Mouse (Mus musculus) CD4-positive, CD25-positive, alpha-beta regulatory T cell, adult 2 months (primary cell): ENCODE measurements around the gene Mcm2.
A peak's percentile ranks its signal among the peaks of the same experiment; 100 is the strongest.

Experiments
- DNase-seq: peaks from one replicate; pipeline ENCODE4 v3.0.0-alpha.2; 2012; ENCODE audit warnings: low read depth, low spot score

The Mcm2 gene

DNA sequence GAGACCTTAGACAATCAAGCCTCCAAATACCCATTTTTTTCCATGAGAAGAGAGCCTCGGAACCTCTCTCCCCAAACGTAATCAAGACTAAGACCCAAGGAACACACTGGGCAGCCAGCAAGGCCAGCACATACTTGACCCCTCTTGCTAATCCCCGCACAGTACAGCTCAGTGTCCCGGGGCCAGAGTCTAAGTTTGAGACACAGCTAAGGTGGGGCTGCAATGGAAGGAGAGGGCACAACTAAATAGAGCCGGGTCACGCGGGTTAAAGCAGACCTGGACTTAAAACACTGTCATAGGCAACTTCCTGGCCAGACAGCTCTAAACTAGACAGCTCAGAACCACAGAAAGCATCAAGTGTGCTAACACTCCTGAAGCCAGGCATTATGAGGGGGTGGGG is 7.7 kb downstream of the Mcm2 start:
- no peak for DNase-seq

DNA sequence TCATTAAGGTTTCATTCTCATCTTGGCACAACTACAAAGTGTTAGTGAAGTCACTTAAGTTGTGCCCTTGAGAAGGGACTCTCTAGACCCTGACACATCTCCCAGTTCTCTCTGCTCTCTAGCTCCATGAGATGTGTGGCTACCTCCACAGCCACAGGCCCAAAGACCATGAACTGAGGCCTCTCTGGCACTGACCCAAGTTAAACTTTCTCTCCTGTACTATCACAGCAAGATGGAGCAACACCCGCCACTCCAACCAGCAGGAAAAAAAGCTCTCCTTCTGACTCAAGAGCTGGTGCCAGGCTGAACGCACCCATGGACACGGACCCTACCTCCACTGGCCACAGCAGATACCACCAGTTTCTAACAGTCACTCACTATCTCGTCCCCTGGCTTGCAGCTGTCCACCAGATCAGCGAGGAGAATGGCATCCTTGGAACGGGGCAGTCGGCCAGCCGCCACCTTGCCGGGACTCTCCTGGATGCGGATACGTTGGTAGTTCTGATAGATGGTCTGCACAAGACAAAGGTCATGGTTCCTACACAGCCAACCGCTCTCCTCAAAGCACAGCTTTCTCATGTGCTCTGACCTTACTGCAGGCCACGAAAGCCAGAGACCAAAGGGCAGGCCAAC is 9.1 kb downstream of the Mcm2 start:
- DNase-seq = no peak

GRCm38 (mm10) chr6:88886417-88886967 is 12.1 kb downstream of the Mcm2 start:
- no peak for DNase-seq

DNA sequence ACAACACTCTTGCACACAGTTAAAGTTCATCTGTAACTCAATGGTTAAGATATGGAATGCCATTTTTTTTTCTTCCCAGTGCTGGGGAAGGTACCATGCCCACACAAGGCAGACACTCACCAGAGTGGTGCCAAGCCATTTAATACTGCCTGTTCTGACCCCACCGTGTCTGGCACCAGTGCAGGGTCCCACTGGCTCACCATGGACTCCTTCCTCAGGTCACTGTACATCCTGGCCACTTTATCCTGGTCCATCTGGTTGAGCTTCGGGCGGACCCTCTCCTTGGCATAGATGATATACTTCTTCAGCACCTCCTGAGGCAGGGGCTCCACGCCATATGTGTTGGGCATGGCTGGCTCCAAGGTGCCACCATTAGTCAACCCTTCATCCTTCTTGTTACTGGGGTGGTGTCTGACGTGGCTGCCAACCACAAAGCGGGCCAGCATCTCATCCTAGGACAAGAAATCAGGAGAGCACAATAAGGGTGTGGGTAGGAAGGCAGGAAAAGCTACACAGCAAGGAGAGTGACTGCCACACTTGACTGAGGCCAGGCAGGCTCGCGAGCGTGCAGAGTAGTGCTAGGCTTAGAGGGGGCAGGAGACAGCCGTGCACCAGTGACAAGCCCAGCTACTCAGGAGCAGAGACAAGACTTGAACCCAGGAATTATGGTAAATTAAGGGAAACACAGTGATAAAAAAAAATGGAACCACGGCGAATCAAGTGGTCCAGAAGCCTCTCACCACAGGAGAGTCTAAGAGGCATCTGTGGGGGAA is 12.8 kb downstream of the Mcm2 start:
- no peak for DNase-seq

DNA sequence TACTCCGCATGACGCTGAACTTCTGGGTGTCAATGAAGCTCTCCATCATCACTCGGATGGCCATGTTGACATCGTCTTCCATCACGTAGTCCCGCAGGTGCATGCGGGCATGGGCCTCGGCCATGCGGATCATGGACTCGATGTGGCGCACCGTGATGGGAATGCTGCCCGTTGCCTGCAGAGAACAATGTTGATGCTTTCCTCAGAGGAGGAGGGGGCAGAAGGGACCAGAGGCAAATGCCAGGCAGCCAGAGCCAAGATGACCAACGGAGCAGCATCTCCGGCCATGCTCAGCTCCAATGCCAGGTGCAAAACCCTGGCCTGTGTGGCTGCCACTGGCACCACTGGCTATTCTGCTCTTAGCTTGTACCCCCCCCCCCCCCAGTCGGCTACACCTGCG is 13.9 kb downstream of the Mcm2 start:
- no peak for DNase-seq

GRCm38 (mm10) chr6:88884195-88884594 is 14.4 kb downstream of the Mcm2 start:
- no peak for DNase-seq

- DNase-seq = no peak
These were observed 17.2 kb downstream of the Mcm2 start for GRCm38 (mm10) chr6:88881334-88881733.

DNA sequence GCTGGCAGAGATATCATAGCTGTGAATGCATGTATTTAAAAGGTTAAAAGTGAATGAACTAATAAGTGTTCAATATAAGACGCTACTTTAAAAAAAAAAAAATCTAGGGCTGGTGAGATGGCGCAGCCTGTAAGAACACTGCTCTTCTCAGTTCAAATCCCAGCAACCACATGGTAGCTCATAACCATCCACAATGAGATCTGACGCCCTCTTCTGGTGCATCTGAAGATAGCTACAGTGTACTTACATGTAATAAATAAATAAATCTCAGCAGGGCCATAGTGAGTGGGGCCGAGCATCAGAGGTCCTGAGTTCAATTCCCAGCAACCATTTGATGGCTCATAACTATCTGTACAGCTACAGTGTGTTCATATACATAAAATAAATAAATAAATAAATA is 19.1 kb downstream of the Mcm2 start:
- DNase-seq = no peak

GRCm38 (mm10) chr6:88874868-88875508 is 23.6 kb downstream of the Mcm2 start, which contains the start of gene Podxl2:
Podxl2 (minus strand) TSS chr6:88875044.
- DNase-seq = peak; percentile 20

DNA sequence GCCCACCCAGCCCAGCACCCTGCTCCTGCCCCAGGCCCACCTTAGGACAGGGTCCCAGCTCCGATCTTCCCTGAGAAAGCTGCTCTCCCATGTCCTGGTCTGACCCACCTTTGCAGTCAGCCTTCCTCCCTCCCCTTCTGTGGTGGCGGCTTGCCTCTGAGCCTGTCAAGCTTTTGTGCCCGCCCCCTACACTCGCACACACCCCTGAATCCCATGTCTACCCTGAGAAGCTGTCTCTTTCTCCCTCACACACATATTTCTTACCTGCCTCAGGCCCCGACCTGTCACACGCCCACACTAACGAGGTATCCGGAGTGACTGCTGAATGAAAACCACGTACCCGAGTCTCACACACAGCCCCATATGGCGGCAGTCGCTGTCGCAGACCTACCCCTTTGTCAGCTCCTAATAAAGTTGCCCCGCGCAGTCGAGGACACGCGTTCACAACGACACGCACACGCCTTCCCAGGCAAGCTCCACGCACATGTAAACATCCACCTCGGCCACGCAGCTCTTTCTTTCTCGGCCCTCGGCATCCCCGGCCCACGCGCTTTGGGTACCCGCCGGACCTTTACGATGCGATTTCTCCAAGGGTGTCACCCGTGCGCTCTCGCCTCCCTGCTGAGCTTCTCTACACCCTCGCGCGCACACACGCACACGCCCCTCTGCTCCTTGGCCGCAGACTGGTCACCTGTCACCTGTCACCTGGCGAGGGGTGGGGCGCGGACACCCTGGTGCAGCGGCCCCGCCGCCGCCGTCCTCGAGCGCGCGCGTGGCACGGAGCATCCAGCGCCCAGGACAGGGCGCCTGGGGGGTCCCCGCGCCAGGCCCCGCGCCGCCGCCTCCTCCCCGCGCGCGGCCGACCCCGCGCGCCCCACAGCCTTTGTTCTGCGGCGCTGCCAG is 24.4 kb downstream of the Mcm2 start:
- no peak for DNase-seq

GRCm38 (mm10) chr6:88872811-88873210 is 25.8 kb downstream of the Mcm2 start:
- DNase-seq = no peak

DNA sequence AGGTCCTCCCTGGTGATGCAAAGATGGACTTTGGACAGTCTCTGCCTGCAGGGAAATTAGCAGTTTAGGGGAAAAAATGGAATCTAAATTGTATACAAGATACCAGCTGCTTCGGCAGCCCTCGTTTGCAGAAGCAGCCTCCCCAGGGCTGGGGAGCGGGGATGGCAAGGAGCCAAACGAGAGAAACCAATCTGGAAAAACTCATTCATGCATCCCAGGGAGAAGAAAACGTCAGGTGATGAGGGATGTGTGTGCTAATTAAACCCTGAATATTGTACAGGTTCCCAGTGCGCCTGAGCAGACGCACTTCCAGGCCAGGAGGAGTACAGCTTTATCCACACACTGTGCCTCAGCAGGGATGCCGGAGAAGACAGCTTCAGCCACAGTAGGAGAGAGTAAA is 27.0 kb downstream of the Mcm2 start:
- DNase-seq = no peak

- no peak for DNase-seq
These were observed 28.0 kb downstream of the Mcm2 start for GRCm38 (mm10) chr6:88870594-88870993.

- no peak for DNase-seq
These were observed 29.1 kb downstream of the Mcm2 start for GRCm38 (mm10) chr6:88869459-88869858.

DNA sequence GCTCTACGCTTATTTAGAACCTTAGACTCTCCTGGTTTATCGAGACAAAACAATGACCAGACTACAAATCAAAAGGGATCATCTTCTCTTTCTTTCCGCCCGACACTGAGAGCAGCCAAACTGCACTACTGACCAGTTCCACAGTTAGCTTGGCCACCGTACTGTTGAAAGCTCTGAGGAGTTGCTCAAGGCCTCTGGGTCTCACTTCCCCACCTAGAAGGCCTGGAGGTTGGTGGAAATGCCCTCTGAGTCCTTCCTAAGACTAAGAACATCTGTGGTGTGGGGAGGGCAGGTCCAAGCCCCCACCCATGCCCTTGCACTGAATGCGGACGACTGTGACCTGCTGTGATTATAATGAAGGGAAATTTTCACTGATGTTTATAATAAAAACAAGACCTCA is 32.9 kb downstream of the Mcm2 start:
- no peak for DNase-seq

- peak; percentile 51 for DNase-seq
These were observed 37.7 kb downstream of the Mcm2 start for GRCm38 (mm10) chr6:88860914-88861313.

DNA sequence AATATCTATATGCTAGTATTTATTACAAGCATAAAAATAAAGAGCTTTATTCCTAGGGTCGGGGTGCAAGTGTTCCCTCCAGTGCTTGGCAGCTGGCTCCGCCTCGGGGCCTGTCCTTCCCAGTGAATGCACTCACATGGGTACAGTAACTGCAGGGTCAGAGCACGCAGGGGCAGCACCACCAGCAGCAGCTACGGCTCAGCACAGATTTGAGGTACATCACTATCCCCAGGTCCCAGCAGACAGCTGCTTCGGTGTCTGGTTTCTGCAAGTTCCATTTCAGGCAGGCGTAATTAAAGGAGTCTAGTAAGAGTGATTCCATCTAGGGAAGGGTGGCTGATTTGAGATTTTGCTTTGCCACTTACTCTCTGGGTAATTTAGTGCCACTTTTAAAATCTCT is 40.2 kb downstream of the Mcm2 start:
- no peak for DNase-seq

DNA sequence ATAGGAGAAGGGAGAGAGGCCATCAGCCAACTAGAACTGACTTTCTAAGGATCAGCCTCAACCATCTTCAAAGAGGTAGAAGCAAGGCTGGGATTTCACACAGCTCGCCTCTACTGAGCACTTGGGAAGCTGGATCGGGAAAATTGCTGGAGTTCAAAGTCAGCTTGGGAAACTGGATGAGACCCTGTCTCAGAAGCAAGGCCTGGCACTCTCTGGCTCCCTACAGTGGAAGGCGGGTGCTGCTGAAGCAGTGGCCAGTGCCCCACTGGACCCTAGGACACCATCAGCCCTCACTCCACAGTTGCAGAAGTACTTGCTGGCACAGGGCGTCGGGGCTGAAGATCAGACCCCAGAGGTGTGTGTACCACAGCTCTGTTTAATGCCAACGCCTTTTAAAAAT is 40.8 kb downstream of the Mcm2 start:
- DNase-seq = no peak

DNA sequence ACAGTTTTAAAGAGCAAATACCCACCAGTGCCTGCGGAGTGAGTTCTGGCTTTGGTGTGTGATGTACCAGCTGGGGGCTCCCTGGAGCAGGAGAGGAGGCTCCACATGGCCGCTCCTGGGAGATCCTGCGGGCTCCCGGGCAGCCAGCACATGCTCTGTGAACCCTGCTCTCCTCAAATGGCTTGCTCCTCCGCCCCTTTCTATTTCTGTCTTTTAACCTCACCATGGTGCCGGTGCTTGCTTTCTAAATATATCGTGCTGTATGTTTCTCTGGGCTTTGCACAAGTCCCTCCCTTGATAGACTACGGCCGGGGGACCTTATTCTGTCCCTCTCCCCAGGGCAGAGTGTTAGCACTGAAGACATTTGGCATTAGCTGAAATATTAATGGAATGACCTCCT is 41.3 kb downstream of the Mcm2 start:
- DNase-seq = no peak

DNA sequence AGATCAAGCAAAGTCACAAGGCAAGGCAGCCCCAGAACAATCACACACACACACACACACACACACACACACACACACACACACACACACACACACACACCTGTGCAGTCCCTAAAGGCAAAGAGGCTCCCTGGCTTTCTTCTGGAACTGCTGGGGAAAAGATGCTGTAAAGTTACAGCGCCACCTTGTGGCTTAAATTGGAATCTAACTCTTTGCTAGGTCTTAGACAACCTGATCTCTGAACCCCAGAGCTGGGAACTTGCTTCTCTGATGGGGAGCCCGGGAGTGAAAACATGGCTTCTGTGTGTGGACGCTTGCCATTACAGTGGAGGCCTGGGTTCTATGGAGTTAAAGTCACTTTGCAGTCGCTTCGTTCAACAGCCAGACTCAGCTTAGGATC is 42.9 kb downstream of the Mcm2 start:
- DNase-seq = peak; percentile 82

DNA sequence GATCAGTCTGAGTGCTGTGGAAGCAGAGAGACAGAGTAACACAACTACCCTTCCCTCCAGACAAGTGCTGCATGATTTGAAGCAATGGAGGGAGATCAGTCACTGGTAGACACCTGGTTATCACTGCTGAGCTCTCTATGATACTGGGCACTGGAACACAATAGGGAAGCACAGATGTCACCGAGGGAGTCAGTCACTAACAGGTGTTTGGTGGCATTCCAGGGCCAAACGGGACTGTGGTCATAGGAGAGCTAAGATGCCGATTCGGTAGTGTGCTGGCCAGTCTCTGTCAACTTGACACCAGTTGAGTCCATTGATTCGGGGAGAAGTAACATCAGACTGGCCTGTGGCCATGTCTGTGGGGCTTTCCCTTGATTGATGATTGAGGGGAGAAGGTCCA is 44.1 kb downstream of the Mcm2 start:
- DNase-seq = no peak

DNA sequence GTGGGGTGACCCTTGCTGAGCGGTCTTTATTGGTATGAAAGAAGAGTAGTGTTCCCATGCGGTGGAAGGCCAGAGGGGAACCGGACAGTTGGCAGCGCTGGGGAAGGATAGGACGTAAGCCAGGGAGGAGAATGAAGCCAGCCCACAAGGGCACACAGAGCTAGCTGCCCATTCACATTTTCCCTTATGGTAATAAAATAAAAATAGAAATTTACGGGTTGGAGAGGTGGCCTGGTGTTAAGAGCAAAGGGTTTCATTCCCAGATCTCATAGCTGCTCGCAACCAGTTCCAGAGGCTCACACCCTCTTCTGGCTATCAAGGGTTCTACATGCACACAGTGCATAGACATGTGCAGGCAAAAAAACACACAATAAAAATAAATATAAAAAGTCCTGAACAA is 48.5 kb downstream of the Mcm2 start:
- no peak for DNase-seq
